Mouse (Mus musculus) CD8-positive naive resting alpha-beta T cell, adult 2 months (primary cell): ENCODE measurements around the gene Aqp9.
A peak's percentile ranks its signal among the peaks of the same experiment; 100 is the strongest.
"Not testable (repeated sequence)": the region's sequence is repeated elsewhere in the genome, so short reads cannot be mapped to it uniquely, and the experiment has no call there.

Experiments
- DNase-seq, 2 experiments: peaks; one replicate each; pipeline ENCODE4 v3.0.0; 2022; ENCODE audit warnings: low read depth in 2 of 2, low spot score in 2 of 2

Gene Aqp9

GRCm38 (mm10) chr9:71140205-71140604, 28.3 kb downstream of the Aqp9 start:
- DNase-seq: no peak

DNA sequence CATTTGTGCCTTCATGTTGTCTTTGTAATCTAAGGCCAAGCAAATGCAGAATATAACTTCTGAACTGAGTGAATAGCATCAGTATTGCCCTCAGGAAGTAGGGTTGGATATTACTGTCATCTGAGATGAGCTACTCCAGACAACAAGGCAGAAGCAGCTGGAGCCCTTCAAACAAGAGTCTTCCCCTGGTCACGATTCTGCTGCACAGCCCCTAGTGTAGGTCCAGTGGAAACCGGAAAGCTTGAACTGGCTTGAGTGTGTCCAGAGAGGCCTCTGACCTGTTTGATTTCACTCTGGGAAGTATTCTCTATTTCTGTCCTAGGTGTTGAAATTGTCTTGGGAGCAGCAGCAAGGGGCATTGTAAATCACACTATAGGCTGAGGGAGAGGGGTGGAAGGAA, 29.5 kb downstream of the Aqp9 start:
- no peak for DNase-seq

DNA sequence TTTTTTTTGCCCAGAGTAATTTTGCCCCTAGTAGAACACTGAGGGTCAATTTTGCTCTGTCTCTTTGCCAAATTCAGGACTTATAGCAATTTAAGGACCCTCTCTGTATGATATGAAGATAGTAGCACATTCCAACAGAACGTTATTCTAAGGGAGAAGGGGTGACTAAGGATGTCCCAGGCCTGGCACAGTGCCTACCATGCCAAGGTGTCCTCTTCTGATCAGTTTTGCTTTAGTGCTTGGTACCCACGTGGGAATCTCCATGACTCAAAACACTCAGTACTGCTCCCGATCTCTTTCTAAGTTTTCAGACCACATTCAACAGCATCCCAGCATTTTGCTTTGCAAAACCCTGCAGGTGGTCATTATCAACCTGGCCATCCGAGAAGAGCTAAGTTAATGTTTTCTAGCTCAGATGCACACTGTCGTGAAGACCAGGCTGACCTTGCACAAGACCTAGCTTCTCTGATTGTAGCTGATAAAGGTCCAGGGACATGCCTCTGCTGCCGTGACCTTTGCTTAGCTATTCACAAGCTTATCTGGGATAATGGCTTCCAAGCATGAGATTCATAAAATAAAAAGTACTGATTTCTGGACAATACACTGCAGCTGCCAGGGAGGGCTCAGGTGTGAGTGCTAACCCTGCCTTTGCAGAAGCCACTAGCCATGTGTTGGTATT, 31.1 kb downstream of the Aqp9 start:
- no peak for DNase-seq

DNA sequence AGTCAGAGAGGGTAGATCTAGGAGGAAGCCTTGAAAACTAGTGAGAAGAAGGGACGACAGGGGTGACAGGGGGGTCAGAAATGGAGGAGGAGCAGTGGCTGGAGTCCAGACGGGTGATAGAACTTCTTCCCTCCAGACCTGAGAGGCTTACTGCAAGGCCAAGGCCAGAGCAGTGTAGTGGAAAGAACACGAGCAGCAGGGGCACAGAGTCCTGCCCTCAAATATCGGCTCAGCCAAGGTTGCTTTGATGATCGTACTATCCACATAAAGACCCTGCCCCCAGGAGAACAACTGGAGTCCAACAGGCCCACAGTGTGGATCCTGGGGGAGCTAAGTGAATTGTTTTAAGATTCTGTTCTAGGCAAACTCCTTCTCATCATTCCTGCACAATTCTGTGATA, 33.4 kb downstream of the Aqp9 start:
- DNase-seq: no peak

DNA sequence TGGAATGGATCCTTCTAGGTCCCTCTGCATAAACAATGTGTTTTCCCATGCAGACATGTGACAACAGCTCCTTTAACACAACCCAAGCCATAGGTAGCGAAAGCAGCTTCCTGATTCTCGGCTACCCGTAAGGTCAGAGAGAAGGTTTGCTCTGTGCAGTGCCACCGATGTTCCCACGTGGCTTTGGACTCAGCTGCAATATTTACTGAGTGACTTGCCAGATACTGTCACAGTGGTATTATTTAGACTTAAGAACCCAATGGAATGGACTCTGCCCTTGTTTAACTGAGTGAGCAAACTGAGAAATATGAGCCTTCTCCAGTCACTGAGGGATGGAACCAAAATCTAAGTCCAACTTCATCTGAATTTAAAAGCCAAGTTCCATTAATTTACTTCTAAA, 35.3 kb downstream of the Aqp9 start:
- no peak for DNase-seq

GRCm38 (mm10) chr9:71131822-71132221, 36.7 kb downstream of the Aqp9 start:
- DNase-seq: no peak

GRCm38 (mm10) chr9:71128911-71129310, 39.6 kb downstream of the Aqp9 start:
- DNase-seq: peak; percentile 57 to 69

DNA sequence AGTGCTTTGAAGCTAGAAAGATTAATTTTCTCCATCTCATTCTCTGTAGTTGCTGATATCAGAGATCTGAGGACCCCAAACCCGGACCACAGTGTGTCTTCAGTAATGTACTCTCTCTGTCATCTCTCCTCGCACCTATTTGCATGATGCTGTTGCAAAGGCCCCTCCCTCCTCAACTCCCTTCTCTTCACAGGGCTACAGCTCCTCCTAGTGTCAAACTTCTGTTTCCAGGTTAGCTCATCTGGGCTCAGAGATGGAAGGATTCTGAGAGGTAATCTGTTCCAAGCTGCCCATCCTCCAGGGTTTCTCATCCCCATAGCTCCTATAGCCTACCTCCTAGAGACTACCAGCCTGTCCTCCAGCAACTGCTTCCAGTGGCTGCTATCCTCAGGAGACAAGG, 42.3 kb downstream of the Aqp9 start:
- DNase-seq: peak; percentile 3 to 5

GRCm38 (mm10) chr9:71123095-71123494, 45.4 kb downstream of the Aqp9 start:
- not testable (repeated sequence) for DNase-seq

DNA sequence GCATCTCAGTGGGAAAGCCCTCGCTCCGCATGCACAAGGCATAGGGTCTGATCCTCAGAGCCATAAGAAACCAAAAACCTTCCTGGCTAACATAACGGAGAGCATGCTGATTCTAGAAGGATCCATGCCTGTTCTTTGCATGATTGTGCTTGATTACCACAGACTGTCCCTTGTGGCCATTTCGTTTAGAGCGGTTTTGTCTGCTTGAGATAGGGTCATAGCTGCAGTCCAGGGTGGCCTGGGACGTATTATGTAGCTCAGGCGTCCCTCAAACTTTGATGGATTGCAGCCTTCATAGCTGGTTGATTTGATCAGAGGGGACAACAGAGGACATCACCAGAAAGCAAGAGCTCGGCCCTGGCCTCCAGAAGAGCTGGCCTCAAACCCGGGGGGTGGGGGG, 47.6 kb downstream of the Aqp9 start:
- no peak for DNase-seq

- DNase-seq: no peak
Observed at GRCm38 (mm10) chr9:71113166-71113565, 55.3 kb downstream of the Aqp9 start.

DNA sequence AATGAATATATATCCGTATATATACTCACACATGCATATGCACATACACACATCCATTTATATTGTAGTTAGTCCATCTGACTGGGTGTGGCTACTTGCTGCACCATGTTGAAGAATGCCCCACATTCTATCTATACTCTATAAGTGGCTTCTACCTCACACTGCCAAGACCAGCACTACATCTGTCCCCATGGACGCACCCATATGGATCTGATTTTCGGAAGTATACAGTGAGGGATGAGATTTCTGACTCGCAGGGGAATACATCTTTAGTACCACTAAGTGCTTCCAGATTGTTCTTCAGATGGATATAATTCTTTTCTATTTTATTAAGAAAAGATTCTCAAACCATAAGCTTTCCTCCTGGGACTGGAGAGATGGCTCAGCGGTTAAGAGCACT, 65.0 kb downstream of the Aqp9 start:
- no peak for DNase-seq

- DNase-seq: no peak
Observed at GRCm38 (mm10) chr9:71094066-71094465, 74.4 kb downstream of the Aqp9 start.

DNA sequence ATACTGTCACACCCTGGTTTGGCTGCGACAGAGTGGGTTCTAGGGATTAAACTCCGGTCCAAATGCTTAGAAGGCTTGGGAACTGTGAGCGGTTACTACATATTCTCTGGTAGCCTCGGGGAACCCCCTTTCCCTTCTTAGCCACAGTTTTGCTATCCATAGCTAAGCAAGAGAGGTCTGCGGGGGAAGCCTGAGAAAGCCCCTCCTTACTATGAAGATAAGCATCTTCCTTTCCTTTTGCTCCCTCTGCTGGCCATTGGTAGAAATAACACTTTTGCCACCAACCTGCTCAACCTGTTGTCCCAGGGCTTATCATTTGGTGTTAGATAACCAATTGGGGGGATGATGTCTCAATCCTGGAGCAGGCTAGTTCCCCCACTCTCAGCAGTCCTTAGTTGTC, 76.4 kb downstream of the Aqp9 start:
- DNase-seq: peak; percentile 26 to 40

- DNase-seq: no peak
Observed at GRCm38 (mm10) chr9:71079201-71079600, 89.3 kb downstream of the Aqp9 start.

GRCm38 (mm10) chr9:71077251-71077825, 91.1 kb downstream of the Aqp9 start:
- DNase-seq: no peak

DNA sequence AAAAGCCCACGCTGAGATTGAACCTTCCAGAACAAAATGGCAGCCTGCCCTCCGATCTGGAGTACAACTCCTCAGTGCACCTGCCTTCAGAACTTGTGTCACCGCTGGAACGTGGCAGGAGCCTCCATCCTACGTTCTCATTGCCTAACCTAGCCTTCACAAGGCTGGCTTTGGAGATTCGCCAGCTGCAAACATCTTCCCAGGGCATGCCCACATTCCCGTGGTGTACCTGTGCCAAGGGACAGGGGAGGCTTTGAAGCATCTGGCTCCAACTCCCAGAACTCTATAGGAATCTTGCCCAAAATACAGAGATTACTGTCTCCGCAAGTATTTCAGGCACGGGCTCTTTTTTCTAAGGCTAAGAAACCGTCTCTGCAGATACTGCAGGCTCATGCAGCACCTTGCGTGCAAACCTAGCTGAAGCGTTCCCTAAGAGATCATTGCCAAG, 92.3 kb downstream of the Aqp9 start:
- no peak for DNase-seq

DNA sequence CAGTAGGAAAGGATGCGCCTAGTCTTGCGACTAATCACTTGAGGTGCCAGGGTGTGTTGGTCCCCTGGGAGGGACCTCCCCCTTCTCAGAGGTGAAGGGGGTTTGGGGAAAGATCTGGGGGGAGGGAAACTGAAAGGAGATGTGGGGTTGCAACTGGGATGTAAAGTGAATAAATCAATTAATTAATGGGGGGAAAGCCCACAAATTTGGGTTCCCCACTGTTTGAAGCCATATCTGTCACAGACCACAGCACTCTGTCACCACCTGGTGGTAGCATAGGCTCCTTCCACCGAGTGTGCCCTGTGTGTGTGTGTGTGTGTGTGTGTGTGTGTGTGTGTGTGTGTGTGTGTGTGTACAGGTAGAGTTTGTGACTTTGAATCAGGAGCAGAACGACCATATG, 94.7 kb downstream of the Aqp9 start:
- DNase-seq: peak in 1 of 2 experiments; percentile 14

- DNase-seq: no peak
Observed at GRCm38 (mm10) chr9:71073076-71073475, 95.4 kb downstream of the Aqp9 start.

- DNase-seq: no peak
Observed at GRCm38 (mm10) chr9:71072502-71072901, 96.0 kb downstream of the Aqp9 start.

- no peak for DNase-seq
Observed at GRCm38 (mm10) chr9:71071581-71072330, 96.7 kb downstream of the Aqp9 start.

- no peak for DNase-seq
Observed at GRCm38 (mm10) chr9:71070628-71071027, 97.9 kb downstream of the Aqp9 start.
